Mouse (Mus musculus) limb, embryonic 13.5 days (tissue): ENCODE data around the gene Sctr. TPM values are rescaled to one million over a fixed set of nuclear protein-coding genes. Genes with fewer than 3 reads are reported as not detected.

ENCODE experiments used
- ATAC-seq: fragments of 200-750 bp; cut with Nextera tagmentation; 2 replicates; pipeline ENCODE4 v1.8.0; 2017; ENCODE audit warnings: low read depth, moderate number of reproducible peaks, moderate TSS enrichment; ENCODE audit not compliant: low FRiP score
- H3K27ac ChIP-seq: fragments of 300-500 bp; sonication (generic); 2 replicates; pipeline ENCODE4 v1.5.1; 2015; ENCODE audit warnings: inconsistent platforms, mild to moderate bottlenecking, moderate library complexity
- H3K27me3 ChIP-seq: fragments of 300-500 bp; sonication (generic); 2 replicates; pipeline ENCODE4 v1.6.1; 2015; ENCODE audit warnings: mild to moderate bottlenecking, inconsistent platforms
- H3K36me3 ChIP-seq: fragments of 300-500 bp; sonication (generic); 2 replicates; pipeline ENCODE4 v1.6.1; 2015; ENCODE audit warnings: inconsistent platforms, mild to moderate bottlenecking, moderate library complexity
- H3K4me1 ChIP-seq: fragments of 300-500 bp; sonication (generic); 2 replicates; pipeline ENCODE4 v1.6.1; 2015; ENCODE audit warnings: inconsistent platforms
- H3K4me2 ChIP-seq: fragments of 300-500 bp; sonication (generic); replicated peaks from 2 replicates; pipeline ENCODE4 v1.6.1; 2015; ENCODE audit warnings: inconsistent platforms, mild to moderate bottlenecking, moderate library complexity
- H3K4me3 ChIP-seq: fragments of 300-500 bp; sonication (generic); 2 replicates; pipeline ENCODE4 v1.5.1; 2015; ENCODE audit warnings: moderate library complexity, mild to moderate bottlenecking, inconsistent platforms
- H3K9ac ChIP-seq: fragments of 300-500 bp; sonication (generic); 2 replicates; pipeline ENCODE4 v1.6.1; 2015; ENCODE audit warnings: mild to moderate bottlenecking, inconsistent platforms
- H3K9me3 ChIP-seq: fragments of 300-500 bp; sonication (generic); 2 replicates; pipeline ENCODE4 v1.6.1; 2016; ENCODE audit warnings: inconsistent platforms
- WGBS: fragments of 180-500 bp; shearing (Covaris S2); methylation state at CpG from one replicate; pipeline ENCODE4 v1.1.7; 2015; 5-methylcytosine and 5-hydroxymethylcytosine counted together
- polyA plus RNA-seq: library from polyadenylated mRNA; unstranded; fragments of >200 nt; fragmentation: Nextera tagmentation; extraction: Ambion mirVana; gene quantifications from 2 replicates; pipeline ENCODE4 v1.2.1, GENCODE M21; 2015

Sctr gene
- polyA plus RNA-seq, 1 experiment from 2014 or later = 0.20 TPM

DNA sequence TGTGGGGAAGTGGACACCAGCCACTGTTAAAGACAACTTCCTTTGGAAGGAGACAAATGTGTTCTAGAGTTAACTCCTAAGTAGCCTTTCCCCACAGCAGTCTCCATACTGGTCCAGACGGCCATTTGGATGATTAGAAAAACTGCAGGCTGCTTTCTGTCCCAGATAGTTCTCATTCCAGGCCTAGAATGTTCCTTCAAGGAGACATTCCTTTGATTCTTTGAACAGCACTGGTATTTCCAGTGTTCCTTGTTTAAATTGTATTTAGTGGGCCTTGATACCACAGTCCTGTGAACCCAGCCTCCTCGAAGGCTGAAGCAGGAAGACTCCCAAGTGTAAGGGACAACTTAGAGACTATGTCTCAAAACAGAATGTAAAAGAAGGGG, 26.8 kb downstream of the Sctr start:
- Histone ChIP-seq H3K4me3 (no peak overlapping the region), H3K27ac (no peak overlapping the region), H3K36me3 (no peaks in the 10 kb centered on the region), H3K9ac (no peak overlapping the region), H3K27me3 (no peaks in the 10 kb centered on the region), H3K4me2 (no peak overlapping the region), H3K4me1 (no peaks in the 10 kb centered on the region), H3K9me3 (no peaks in the 10 kb centered on the region)
- no peak for ATAC-seq
- 71% methylated on average over 2 of the region's 2 CpGs for whole genome bisulfite sequencing

- H3K4me2 ChIP-seq = no peak overlapping the region
- H3K4me3 ChIP-seq = no peak overlapping the region
- H3K27me3 ChIP-seq = no peaks in the 10 kb centered on the region
- no peaks in the 10 kb centered on the region for H3K9me3 ChIP-seq
- H3K9ac ChIP-seq = no peak overlapping the region
- H3K27ac ChIP-seq = no peak overlapping the region
- H3K36me3 ChIP-seq = no peaks in the 10 kb centered on the region
- no peak for ATAC-seq
- 59% methylated on average over 1 of the region's 1 CpGs for WGBS
- H3K4me1 ChIP-seq = no peaks in the 10 kb centered on the region
These were observed 28.1 kb downstream of the Sctr start for GRCm38 (mm10) chr1:120034793-120035192.

DNA sequence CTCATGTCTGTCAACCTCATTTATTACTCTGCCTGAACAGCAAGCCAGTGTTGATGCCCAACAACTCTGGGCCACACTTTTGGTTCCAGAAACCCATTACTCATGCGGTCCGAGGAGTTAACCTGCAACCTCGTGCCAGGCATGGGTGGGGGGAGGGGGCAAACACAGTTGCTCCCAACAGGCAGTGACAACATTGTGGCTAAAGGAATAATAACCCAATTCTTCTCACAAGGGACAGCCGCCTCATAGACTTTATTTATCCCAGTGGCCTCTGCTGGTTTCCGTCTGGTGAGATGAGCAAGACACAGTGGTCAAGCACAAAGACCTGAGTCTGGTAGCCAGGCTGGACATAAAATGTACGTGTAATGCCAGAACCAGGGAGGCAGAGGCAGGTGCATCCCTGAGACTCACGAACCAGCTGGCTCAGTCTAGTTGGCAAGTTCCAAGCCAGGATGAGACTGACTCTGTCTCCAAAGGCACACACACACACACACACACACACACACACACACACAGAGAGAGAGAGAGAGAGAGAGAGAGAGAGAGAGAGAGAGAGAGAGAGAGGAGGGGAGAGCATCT, 28.9 kb downstream of the Sctr start:
- H3K4me1 ChIP-seq = no peaks in the 10 kb centered on the region
- H3K27me3 ChIP-seq = no peaks in the 10 kb centered on the region
- no peak overlapping the region for H3K4me2 ChIP-seq
- no peak for ATAC-seq
- no peaks in the 10 kb centered on the region for H3K36me3 ChIP-seq
- no peaks in the 10 kb centered on the region for H3K9me3 ChIP-seq
- H3K27ac ChIP-seq = no peak overlapping the region
- H3K4me3 ChIP-seq = no peak overlapping the region
- WGBS = 74% methylated on average over 7 of the region's 7 CpGs
- H3K9ac ChIP-seq = no peak overlapping the region

- Histone ChIP-seq H3K4me3 (no peak overlapping the region), H3K9me3 (no peaks in the 10 kb centered on the region), H3K27me3 (no peaks in the 10 kb centered on the region), H3K9ac (no peak overlapping the region), H3K27ac (no peak overlapping the region), H3K4me1 (no peaks in the 10 kb centered on the region), H3K36me3 (no peaks in the 10 kb centered on the region), H3K4me2 (no peak overlapping the region)
- 76% methylated on average over 9 of the region's 9 CpGs for WGBS
- ATAC-seq = no peak
These were observed 30.5 kb downstream of the Sctr start for GRCm38 (mm10) chr1:120037021-120037683.

DNA sequence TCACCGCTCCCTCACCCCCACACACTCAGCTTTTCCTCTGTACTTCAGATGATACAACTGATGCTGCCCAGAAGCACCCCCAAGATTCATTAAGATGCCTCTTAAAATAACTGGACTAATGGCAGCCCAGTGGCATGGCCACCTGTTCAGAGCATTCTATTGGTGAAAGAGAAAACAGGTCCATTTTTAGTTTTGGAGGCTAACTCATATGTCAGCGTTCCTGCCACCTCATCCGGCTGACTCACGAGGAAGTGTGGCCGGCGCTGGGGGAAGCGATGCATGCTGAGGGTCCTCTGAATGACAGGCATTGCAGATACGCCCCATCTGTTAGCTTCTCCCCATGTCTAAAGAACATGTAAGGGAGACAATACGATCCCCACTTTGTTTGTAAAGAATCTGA, 31.9 kb downstream of the Sctr start:
- no peak overlapping the region for H3K27ac ChIP-seq
- no peak for ATAC-seq
- no peaks in the 10 kb centered on the region for H3K27me3 ChIP-seq
- WGBS = 84% methylated on average over 9 of the region's 9 CpGs
- H3K4me1 ChIP-seq = no peaks in the 10 kb centered on the region
- H3K9ac ChIP-seq = no peak overlapping the region
- H3K4me3 ChIP-seq = no peak overlapping the region
- no peaks in the 10 kb centered on the region for H3K36me3 ChIP-seq
- H3K9me3 ChIP-seq = no peaks in the 10 kb centered on the region
- H3K4me2 ChIP-seq = no peak overlapping the region

GRCm38 (mm10) chr1:120042421-120042820, 35.7 kb downstream of the Sctr start:
- ATAC-seq = no peak
- Histone ChIP-seq H3K9me3 (no peaks in the 10 kb centered on the region), H3K9ac (no peak overlapping the region), H3K27ac (no peak overlapping the region), H3K27me3 (no peaks in the 10 kb centered on the region), H3K36me3 (no peaks in the 10 kb centered on the region), H3K4me3 (no peak overlapping the region), H3K4me1 (no peaks in the 10 kb centered on the region), H3K4me2 (no peak overlapping the region)
- WGBS = 83% methylated on average over 8 of the region's 8 CpGs

DNA sequence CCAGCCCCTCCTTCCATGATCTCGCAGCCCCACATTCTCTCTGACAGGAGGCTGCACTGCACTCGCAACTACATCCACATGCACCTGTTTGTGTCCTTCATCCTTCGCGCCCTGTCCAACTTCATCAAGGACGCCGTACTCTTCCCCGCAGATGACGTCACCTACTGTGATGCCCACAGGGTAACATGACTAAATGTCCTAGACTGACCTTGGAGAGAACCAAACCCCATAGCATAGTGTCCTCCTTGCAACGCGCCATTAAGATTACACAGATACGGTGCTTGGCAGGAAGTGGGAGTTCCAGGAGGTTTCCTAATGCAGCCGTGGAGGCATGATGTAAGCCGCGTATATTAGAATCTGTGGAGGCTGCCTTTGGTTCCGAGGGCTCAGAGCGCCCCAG, 37.9 kb downstream of the Sctr start:
- H3K27ac ChIP-seq = no peak overlapping the region
- WGBS = 85% methylated on average over 16 of the region's 16 CpGs
- H3K4me3 ChIP-seq = no peak overlapping the region
- no peaks in the 10 kb centered on the region for H3K4me1 ChIP-seq
- no peak overlapping the region for H3K9ac ChIP-seq
- H3K27me3 ChIP-seq = no peaks in the 10 kb centered on the region
- no peaks in the 10 kb centered on the region for H3K9me3 ChIP-seq
- ATAC-seq = no peak
- no peak overlapping the region for H3K4me2 ChIP-seq
- no peaks in the 10 kb centered on the region for H3K36me3 ChIP-seq

DNA sequence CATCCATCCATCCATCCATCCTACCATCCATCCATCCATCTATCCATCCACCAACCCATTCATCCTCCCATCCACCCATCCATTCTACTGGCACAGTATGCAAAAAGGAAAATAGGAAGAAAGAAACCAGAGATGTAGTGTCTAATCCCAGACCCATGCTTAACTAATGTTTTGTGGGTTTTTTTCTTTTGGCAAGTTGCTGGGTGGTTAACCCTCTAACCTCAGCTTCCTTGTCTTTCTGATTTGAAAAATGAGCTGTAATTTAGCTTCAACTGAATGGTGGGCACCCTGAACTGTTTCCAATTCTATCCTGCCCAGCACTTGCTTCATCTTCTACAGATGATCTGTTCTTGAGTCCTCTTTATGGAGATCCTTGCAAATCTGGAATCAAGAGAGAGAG, 40.6 kb downstream of the Sctr start:
- no peak overlapping the region for H3K27ac ChIP-seq
- no peaks in the 10 kb centered on the region for H3K27me3 ChIP-seq
- no peaks in the 10 kb centered on the region for H3K9me3 ChIP-seq
- H3K4me2 ChIP-seq = no peak overlapping the region
- no peaks in the 10 kb centered on the region for H3K36me3 ChIP-seq
- H3K4me3 ChIP-seq = no peak overlapping the region
- no peak overlapping the region for H3K9ac ChIP-seq
- ATAC-seq = no peak
- no peaks in the 10 kb centered on the region for H3K4me1 ChIP-seq

GRCm38 (mm10) chr1:120051070-120051469, 44.4 kb downstream of the Sctr start:
- Histone ChIP-seq H3K4me3 (no peak overlapping the region), H3K9ac (no peak overlapping the region), H3K36me3 (no peaks in the 10 kb centered on the region), H3K4me2 (no peak overlapping the region), H3K27ac (no peak overlapping the region), H3K9me3 (no peaks in the 10 kb centered on the region), H3K27me3 (no peaks in the 10 kb centered on the region), H3K4me1 (no peaks in the 10 kb centered on the region)
- 68% methylated on average over 1 of the region's 1 CpGs for WGBS
- ATAC-seq = no peak

DNA sequence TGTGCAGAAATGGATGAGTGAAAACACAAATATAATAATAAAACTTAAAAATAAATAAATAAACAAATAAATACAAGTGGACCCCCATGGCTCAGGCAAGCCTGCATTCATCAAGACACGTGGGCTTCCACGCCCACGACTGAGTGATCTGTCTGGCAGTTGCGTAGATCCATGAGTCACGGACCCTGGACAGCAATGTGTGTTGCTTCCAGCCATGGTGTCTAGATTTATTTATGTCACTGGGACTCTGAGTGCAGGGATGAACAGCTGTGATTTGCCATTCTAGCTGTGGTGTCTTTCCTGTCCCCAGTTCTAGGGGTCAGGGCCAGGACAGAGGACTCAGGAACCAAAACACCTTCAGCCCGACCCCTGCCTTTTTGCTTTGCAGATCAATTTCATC, 48.3 kb downstream of the Sctr start:
- Histone ChIP-seq H3K36me3 (no peaks in the 10 kb centered on the region), H3K27ac (no peak overlapping the region), H3K9ac (no peak overlapping the region), H3K27me3 (no peaks in the 10 kb centered on the region), H3K9me3 (no peaks in the 10 kb centered on the region), H3K4me2 (no peak overlapping the region), H3K4me3 (no peak overlapping the region), H3K4me1 (peaks cover 3% of the 10 kb centered on the region; the same call in 1 of the 2 replicates)
- 0 out of 2 replicates have a peak, but pooled peaks have one; percentile 24 for ATAC-seq
- 88% methylated on average over 6 of the region's 6 CpGs for WGBS

GRCm38 (mm10) chr1:120055475-120055874, 48.8 kb downstream of the Sctr start:
- no peak overlapping the region for H3K9ac ChIP-seq
- ATAC-seq = no peak
- 63% methylated on average over 6 of the region's 6 CpGs for WGBS
- H3K9me3 ChIP-seq = no peaks in the 10 kb centered on the region
- H3K27ac ChIP-seq = no peak overlapping the region
- H3K36me3 ChIP-seq = no peaks in the 10 kb centered on the region
- no peak overlapping the region for H3K4me2 ChIP-seq
- no peak overlapping the region for H3K4me3 ChIP-seq
- H3K4me1 ChIP-seq = peaks cover 3% of the 10 kb centered on the region; the same call in 1 of the 2 replicates
- no peaks in the 10 kb centered on the region for H3K27me3 ChIP-seq

GRCm38 (mm10) chr1:120056236-120056635, 49.5 kb downstream of the Sctr start:
- ATAC-seq = no peak
- H3K27ac ChIP-seq = no peak overlapping the region
- H3K36me3 ChIP-seq = no peaks in the 10 kb centered on the region
- 73% methylated on average over 7 of the region's 7 CpGs for WGBS
- H3K9ac ChIP-seq = no peak overlapping the region
- H3K27me3 ChIP-seq = no peaks in the 10 kb centered on the region
- no peak overlapping the region for H3K4me3 ChIP-seq
- H3K4me2 ChIP-seq = no peak overlapping the region
- H3K9me3 ChIP-seq = no peaks in the 10 kb centered on the region
- H3K4me1 ChIP-seq = peaks cover 3% of the 10 kb centered on the region; the same call in 1 of the 2 replicates

GRCm38 (mm10) chr1:120057044-120057443, 50.4 kb downstream of the Sctr start:
- no peak for ATAC-seq
- WGBS = 64% methylated on average over 14 of the region's 14 CpGs
- H3K4me3 ChIP-seq = no peak overlapping the region
- H3K27ac ChIP-seq = no peak overlapping the region
- no peaks in the 10 kb centered on the region for H3K9me3 ChIP-seq
- H3K9ac ChIP-seq = no peak overlapping the region
- no peaks in the 10 kb centered on the region for H3K36me3 ChIP-seq
- H3K4me1 ChIP-seq = peaks cover 3% of the 10 kb centered on the region; the same call in 1 of the 2 replicates
- no peak overlapping the region for H3K4me2 ChIP-seq
- no peaks in the 10 kb centered on the region for H3K27me3 ChIP-seq
